ENCODE assay signal across 8 mouse cellular contexts in genomic region chr13:3742763-3743401, GRCm38 (mm10).
A peak's percentile ranks its signal among the peaks of the same experiment; 100 is the strongest.
DNase-seq lines count a peak whose midpoint lies in the region; ATAC-seq and TF ChIP-seq lines count a peak whose summit lies in the region.

No protein-coding gene starts in this region.

- TF ChIP-seq POLR2A in embryonic fibroblast, embryonic 13.5 days (IDR thresholded peaks at IDR 0.05; ENCODE audit: low read depth, low read length), result no peak
- TF ChIP-seq POLR2A in small intestine, adult 2 months (IDR thresholded peaks at IDR 0.05; ENCODE audit: low read depth, low read length), result no peak

- ATAC-seq in liver, embryonic 11.5 days (replicated peaks; ENCODE audit: low FRiP score), result peak; percentile 47

- no peak overlapping the region for H3K4me3 ChIP-seq in liver, embryonic 11.5 days (ENCODE audit: low read depth, low read length)
- no peak overlapping the region for H3K4me3 ChIP-seq in embryonic fibroblast, embryonic 13.5 days (ENCODE audit: insufficient read depth, low read length)
- no peak overlapping the region; the same call in 1 of the 2 replicates for H3K4me3 ChIP-seq in limb, embryonic 10.5 days
- H3K4me3 ChIP-seq in small intestine, adult 2 months (ENCODE audit: low read depth, low read length), result no peak overlapping the region

- DNase-seq in liver, embryonic 11.5 days (ENCODE audit: low spot score), result no peak
- no peak for DNase-seq in liver
- peak; percentile 65 for DNase-seq in limb, embryonic 10.5 days (ENCODE audit: low spot score)
- DNase-seq in urinary bladder, postnatal 14 days (ENCODE audit: low spot score), result no peak
- DNase-seq in left cerebral cortex, postnatal 36 days (ENCODE audit: low spot score in 2 of 2), result no peak
- DNase-seq in layer of hippocampus, adult 9-11 months, result no peak

- H3K36me3 ChIP-seq in liver, embryonic 11.5 days (ENCODE audit: control insufficient read depth, insufficient read depth, low read length), result no peaks in the 10 kb centered on the region
- no peaks in the 10 kb centered on the region for H3K36me3 ChIP-seq in limb, embryonic 10.5 days
- no peaks in the 10 kb centered on the region for H3K36me3 ChIP-seq in small intestine, adult 2 months (ENCODE audit: control insufficient read depth, insufficient read depth, low read length)

- no peaks in the 10 kb centered on the region for H3K9me3 ChIP-seq in liver, embryonic 11.5 days (ENCODE audit: control insufficient read depth, low read length)
- H3K9me3 ChIP-seq in limb, embryonic 10.5 days (replicated peaks), result no peaks in the 10 kb centered on the region

- TF ChIP-seq CTCF in embryonic fibroblast, embryonic 13.5 days (IDR thresholded peaks at IDR 0.05; ENCODE audit: borderline replicate concordance, insufficient read depth, low read length), result no peak
- no peak for TF ChIP-seq CTCF in small intestine, adult 2 months (IDR thresholded peaks at IDR 0.05; ENCODE audit: extremely low read depth, insufficient read length, insufficient replicate concordance, low read depth, low read length)

- no peak overlapping the region for H3K9ac ChIP-seq in liver, embryonic 11.5 days (ENCODE audit: low read depth, low read length)

- no peak overlapping the region for H3K4me2 ChIP-seq in liver, embryonic 11.5 days

- 45% methylated on average over 4 of the region's 4 CpGs for WGBS in liver, embryonic 11.5 days
- WGBS in limb, embryonic 10.5 days, result 36% methylated on average over 4 of the region's 4 CpGs
- WGBS in small intestine, adult 2 months, result 16% methylated on average over 4 of the region's 4 CpGs

- H3K27me3 ChIP-seq in liver, embryonic 11.5 days (replicated peaks; ENCODE audit: control insufficient read depth, insufficient read depth, low read length), result no peaks in the 10 kb centered on the region
- no peaks in the 10 kb centered on the region for H3K27me3 ChIP-seq in limb, embryonic 10.5 days (ENCODE audit: low read depth, poor library complexity, severe bottlenecking)
- no peaks in the 10 kb centered on the region for H3K27me3 ChIP-seq in small intestine, adult 2 months (ENCODE audit: control insufficient read depth, insufficient read depth, low read length)

- H3K27ac ChIP-seq in liver, embryonic 11.5 days (ENCODE audit: low read depth, low read length), result 0 out of 2 replicates have a peak overlapping the region, but pooled peaks have one; percentile 4
- peak overlapping the region; percentile 55 for H3K27ac ChIP-seq in embryonic fibroblast, embryonic 13.5 days (ENCODE audit: insufficient read depth, low read length)
- peak overlapping the region; percentile 89 for H3K27ac ChIP-seq in limb, embryonic 10.5 days
- 0 out of 2 replicates have a peak overlapping the region, but pooled peaks have one; percentile 6 for H3K27ac ChIP-seq in small intestine, adult 2 months (ENCODE audit: insufficient read depth, low read depth, low read length)

- intact Hi-C loops in left cerebral cortex, postnatal 36 days (cut with DNase I), result no loop called here

- no peaks in the 10 kb centered on the region; the same call in 1 of the 2 replicates for H3K4me1 ChIP-seq in liver, embryonic 11.5 days (replicated peaks; ENCODE audit: control insufficient read depth, insufficient read depth, low read length)
- H3K4me1 ChIP-seq in embryonic fibroblast, embryonic 13.5 days (ENCODE audit: control insufficient read depth, insufficient read depth, low read length), result peaks cover 27% of the 10 kb centered on the region
- H3K4me1 ChIP-seq in limb, embryonic 10.5 days, result peaks cover 42% of the 10 kb centered on the region
- H3K4me1 ChIP-seq in small intestine, adult 2 months (ENCODE audit: control insufficient read depth, insufficient read depth, insufficient read length, low read length), result peaks cover 32% of the 10 kb centered on the region

Comparison
In these comparisons a context has a peak if more than half of its experiments do, and no peak if none do; other contexts are left out.
1. H3K27ac ChIP-seq: peak in every context shown above with its lines; median percentile 89 in limb, embryonic 10.5 days; 55 in embryonic fibroblast, embryonic 13.5 days; 6 in small intestine, adult 2 months; 4 in liver, embryonic 11.5 days.